Mouse (Mus musculus) heart, postnatal 0 days (tissue): ENCODE results near the gene Gria4. TPM values are rescaled to one million over a fixed set of nuclear protein-coding genes. Genes with fewer than 3 reads are reported as not detected.

Experiments
- ATAC-seq: fragments of 200-750 bp; cut with Nextera tagmentation; 2 replicates; pipeline ENCODE4 v1.8.0; 2017; ENCODE audit warnings: low read depth, moderate number of reproducible peaks, moderate library complexity; ENCODE audit not compliant: insufficient read depth
- DNase-seq: peaks from one replicate; pipeline ENCODE4 v3.0.0-alpha.2; 2016; ENCODE audit warnings: low spot score
- H3K27ac ChIP-seq: fragments of 300-500 bp; sonication (generic); 2 replicates; pipeline ENCODE4 v1.5.1; 2014; ENCODE audit warnings: low read depth, mild to moderate bottlenecking
- H3K27me3 ChIP-seq: fragments of 300-500 bp; sonication (generic); 2 replicates; pipeline ENCODE4 v1.6.1; 2014; ENCODE audit warnings: low read length, mixed read lengths; ENCODE audit not compliant: control insufficient read depth, insufficient read depth
- H3K36me3 ChIP-seq: fragments of 300-500 bp; sonication (generic); replicated peaks from 2 replicates; pipeline ENCODE4 v1.6.1; 2014; ENCODE audit warnings: low read length, mixed read lengths; ENCODE audit not compliant: control insufficient read depth, insufficient read depth
- H3K4me1 ChIP-seq: fragments of 300-500 bp; sonication (generic); 2 replicates; pipeline ENCODE4 v1.6.1; 2014; ENCODE audit warnings: antibody characterized with exemption; ENCODE audit not compliant: control insufficient read depth, insufficient read depth
- H3K4me2 ChIP-seq: fragments of 300-500 bp; sonication (generic); 2 replicates; pipeline ENCODE4 v1.6.1; 2014; ENCODE audit warnings: low read depth, mild to moderate bottlenecking, low read length, moderate library complexity
- H3K4me3 ChIP-seq: fragments of 300-500 bp; sonication (generic); 2 replicates; pipeline ENCODE4 v1.5.1; 2014; ENCODE audit warnings: low read depth, low read length
- H3K9ac ChIP-seq: fragments of 300-500 bp; sonication (generic); replicated peaks from 2 replicates; pipeline ENCODE4 v1.6.1; 2014; ENCODE audit warnings: low read depth, low read length, mixed read lengths
- H3K9me3 ChIP-seq: fragments of 300-500 bp; sonication (generic); replicated peaks from 2 replicates; pipeline ENCODE4 v1.6.1; 2016; ENCODE audit warnings: low read length; ENCODE audit not compliant: control insufficient read depth
- CTCF ChIP-seq: IDR thresholded peaks from 2 replicates; pipeline ENCODE4 v1.5.1; 2016; ENCODE audit warnings: antibody characterized with exemption, control low read depth, low read depth
- EP300 ChIP-seq: IDR thresholded peaks from 2 replicates; pipeline ENCODE4 v1.6.1; 2016; ENCODE audit warnings: antibody characterized with exemption, low read depth
- WGBS: fragments of 180-500 bp; shearing (Covaris S2); extraction: QIAGEN DNeasy Blood & Tissue Kit; methylation state at CpG from one replicate; pipeline ENCODE4 v1.1.7; 2014; 5-methylcytosine and 5-hydroxymethylcytosine counted together
- polyA plus RNA-seq: library from polyadenylated mRNA; unstranded; fragments of >200 nt; fragmentation: Nextera tagmentation; extraction: Ambion mirVana; gene quantifications from 2 replicates; pipeline ENCODE4 v1.2.1, GENCODE M21; 2015
- total RNA-seq: library from RNA; depleted of rRNA; stranded (reverse); fragments of >200 nt; gene quantifications from 2 replicates; pipeline ENCODE4 v1.2.3, GENCODE M21; 2014; ENCODE audit warnings: low replicate concordance

Gria4 gene
- total and polyA plus RNA-seq, 2 experiments from 2014 or later: 0.19 to 0.30 TPM

DNA sequence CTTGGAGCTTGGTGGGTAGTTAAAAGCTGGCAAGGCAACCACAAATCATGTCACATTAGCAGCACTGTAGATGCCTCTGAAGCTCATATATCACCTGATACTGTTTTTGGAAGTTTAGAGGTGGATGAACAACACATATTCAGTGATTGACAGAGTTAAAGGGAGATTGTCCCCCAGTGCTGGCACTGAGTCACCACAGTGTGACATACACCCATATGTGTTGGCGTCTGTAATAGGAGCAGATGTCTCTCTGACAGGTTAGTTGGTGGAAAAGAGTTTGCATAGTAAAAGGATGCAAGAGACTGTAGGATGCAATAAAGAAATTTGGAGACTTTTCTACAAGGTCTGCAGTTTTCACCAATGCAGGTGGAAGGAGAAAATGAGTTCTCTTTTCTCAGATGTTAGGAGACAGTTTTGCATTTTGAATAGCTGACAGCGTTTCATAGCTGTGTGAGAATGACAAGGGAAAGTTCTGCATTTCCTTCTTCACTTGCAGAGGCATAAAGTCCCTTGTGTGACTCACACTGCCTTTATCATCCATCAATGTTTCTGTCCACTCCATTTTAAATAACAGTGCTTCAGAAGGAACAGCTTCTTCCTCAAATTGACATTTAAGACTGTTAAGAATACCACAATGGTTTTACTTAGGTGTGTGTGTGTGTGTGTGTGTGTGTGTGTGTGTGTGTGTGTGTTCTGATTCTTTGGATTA is 156.7 kb downstream of the Gria4 start:
- no peak overlapping the region for H3K27ac ChIP-seq
- no peak for TF ChIP-seq EP300
- no peak for TF ChIP-seq CTCF
- DNase-seq: no peak
- no peaks in the 10 kb centered on the region for H3K27me3 ChIP-seq
- ATAC-seq: no peak
- H3K4me3 ChIP-seq: no peak overlapping the region
- no peak overlapping the region for H3K9ac ChIP-seq
- no peaks in the 10 kb centered on the region for H3K9me3 ChIP-seq
- H3K4me1 ChIP-seq: no peaks in the 10 kb centered on the region
- H3K4me2 ChIP-seq: no peak overlapping the region
- H3K36me3 ChIP-seq: no peaks in the 10 kb centered on the region
- WGBS: 53% methylated on average over 2 of the region's 2 CpGs

- Histone ChIP-seq H3K27me3 (no peaks in the 10 kb centered on the region), H3K36me3 (no peaks in the 10 kb centered on the region), H3K4me2 (no peak overlapping the region), H3K4me1 (no peaks in the 10 kb centered on the region), H3K27ac (no peak overlapping the region), H3K9me3 (no peaks in the 10 kb centered on the region), H3K4me3 (no peak overlapping the region), H3K9ac (no peak overlapping the region)
- no peak for TF ChIP-seq EP300
- TF ChIP-seq CTCF: no peak
- ATAC-seq (no peak), DNase-seq (no peak)
- 57% methylated on average over 4 of the region's 4 CpGs for WGBS
Observed at GRCm38 (mm10) chr9:4631910-4632309, 164.1 kb downstream of the Gria4 start.

DNA sequence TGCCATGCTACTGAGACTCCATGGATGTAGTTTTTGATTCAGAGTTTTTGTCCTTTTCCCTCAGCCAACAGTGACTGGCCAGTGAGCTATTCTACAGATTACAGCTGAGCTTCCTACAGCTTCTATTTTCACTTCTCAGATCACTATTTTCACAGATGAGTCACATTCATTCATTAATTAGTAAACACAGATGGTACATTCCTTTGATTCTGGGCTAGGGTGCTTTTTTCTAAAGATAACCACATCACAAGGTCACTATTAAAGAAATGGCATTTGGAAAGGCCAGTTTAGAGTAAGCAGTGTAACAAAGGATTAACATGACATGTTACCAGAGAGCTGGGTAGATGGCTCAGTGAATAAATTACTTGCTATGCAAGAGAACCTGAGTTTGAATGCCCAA is 180.7 kb downstream of the Gria4 start:
- no peaks in the 10 kb centered on the region for H3K27me3 ChIP-seq
- H3K4me3 ChIP-seq: no peak overlapping the region
- no peaks in the 10 kb centered on the region for H3K4me1 ChIP-seq
- TF ChIP-seq EP300 (no peak), CTCF (no peak)
- H3K36me3 ChIP-seq: no peaks in the 10 kb centered on the region
- no peak overlapping the region for H3K4me2 ChIP-seq
- H3K9ac ChIP-seq: no peak overlapping the region
- DNase-seq (no peak), ATAC-seq (no peak)
- no peaks in the 10 kb centered on the region for H3K9me3 ChIP-seq
- H3K27ac ChIP-seq: no peak overlapping the region

GRCm38 (mm10) chr9:4605354-4605753 is 190.7 kb downstream of the Gria4 start:
- ATAC-seq: no peak
- Histone ChIP-seq H3K4me3 (no peak overlapping the region), H3K36me3 (no peaks in the 10 kb centered on the region), H3K9me3 (no peaks in the 10 kb centered on the region), H3K27me3 (no peaks in the 10 kb centered on the region), H3K9ac (no peak overlapping the region), H3K4me2 (no peak overlapping the region), H3K4me1 (no peaks in the 10 kb centered on the region), H3K27ac (no peak overlapping the region)
- TF ChIP-seq EP300 (no peak), CTCF (no peak)
- 67% methylated on average over 3 of the region's 3 CpGs for WGBS
- DNase-seq: no peak

DNA sequence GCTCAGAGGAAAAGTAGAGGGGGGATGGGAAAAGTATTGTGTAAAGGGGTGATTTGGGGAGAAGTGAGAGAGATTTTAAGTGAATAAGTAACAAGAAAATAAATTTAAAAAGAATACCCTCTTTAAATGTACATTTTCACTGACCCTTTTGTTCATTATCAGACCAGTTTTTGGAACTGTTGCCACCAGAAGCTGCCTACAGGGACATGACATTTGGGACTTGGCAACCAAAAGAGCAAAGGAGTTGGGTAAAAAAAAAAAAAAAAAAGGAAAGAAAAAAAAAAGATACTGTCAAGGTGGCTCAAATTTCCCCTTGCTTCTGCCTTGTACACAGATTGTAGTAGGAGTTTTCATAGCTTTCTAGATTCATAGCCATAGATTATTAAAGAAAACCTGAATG is 191.8 kb downstream of the Gria4 start:
- ATAC-seq (no peak), DNase-seq (no peak)
- Histone ChIP-seq H3K4me2 (no peak overlapping the region), H3K9ac (no peak overlapping the region), H3K4me1 (no peaks in the 10 kb centered on the region), H3K27me3 (no peaks in the 10 kb centered on the region), H3K4me3 (no peak overlapping the region), H3K9me3 (no peaks in the 10 kb centered on the region), H3K27ac (no peak overlapping the region), H3K36me3 (no peaks in the 10 kb centered on the region)
- no peak for TF ChIP-seq EP300
- no peak for TF ChIP-seq CTCF

DNA sequence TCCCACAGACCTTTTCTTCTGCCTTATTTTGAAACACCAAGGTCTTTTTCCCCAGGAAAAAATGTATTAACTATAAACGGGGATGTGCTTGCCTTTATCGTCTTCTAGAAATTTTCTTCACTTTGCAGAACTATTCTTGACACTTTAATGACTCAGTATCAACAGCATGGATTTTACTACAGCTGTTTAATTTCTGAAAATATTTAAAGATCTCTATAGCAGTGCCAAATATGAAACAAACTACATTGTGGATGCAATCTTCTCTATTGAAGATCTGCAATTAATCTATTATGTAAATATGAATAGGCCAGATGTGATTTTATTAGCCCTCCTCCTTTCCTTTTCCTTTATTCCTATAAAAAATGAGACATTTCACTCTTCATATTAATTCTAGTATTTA is 194.2 kb downstream of the Gria4 start:
- Histone ChIP-seq H3K36me3 (no peaks in the 10 kb centered on the region), H3K4me2 (no peak overlapping the region), H3K4me1 (no peaks in the 10 kb centered on the region), H3K27me3 (no peaks in the 10 kb centered on the region), H3K27ac (no peak overlapping the region), H3K4me3 (no peak overlapping the region), H3K9ac (no peak overlapping the region), H3K9me3 (no peaks in the 10 kb centered on the region)
- TF ChIP-seq EP300 (no peak), CTCF (no peak)
- 64% methylated on average over 2 of the region's 2 CpGs for WGBS
- DNase-seq: no peak
- ATAC-seq: no peak
